Mouse (Mus musculus) brain, embryonic 14.5 days (tissue): ENCODE measurements around the gene Dnmt3b.

ENCODE experiments used
- CTCF ChIP-seq: fragments of 200-500 bp; IDR thresholded peaks from 2 replicates; pipeline ENCODE4 v1.5.1; 2012; ENCODE audit warnings: inconsistent platforms, mild to moderate bottlenecking, moderate library complexity, borderline replicate concordance; ENCODE audit not compliant: insufficient read depth, insufficient read length; ENCODE audit errors: extremely low read depth
- POLR2A ChIP-seq: fragments of 200-500 bp; IDR thresholded peaks from 2 replicates; pipeline ENCODE4 v1.6.1; 2012; ENCODE audit warnings: mild to moderate bottlenecking, inconsistent platforms, borderline replicate concordance; ENCODE audit not compliant: poor library complexity, insufficient read depth, insufficient read length, severe bottlenecking; ENCODE audit errors: extremely low read depth

DNA sequence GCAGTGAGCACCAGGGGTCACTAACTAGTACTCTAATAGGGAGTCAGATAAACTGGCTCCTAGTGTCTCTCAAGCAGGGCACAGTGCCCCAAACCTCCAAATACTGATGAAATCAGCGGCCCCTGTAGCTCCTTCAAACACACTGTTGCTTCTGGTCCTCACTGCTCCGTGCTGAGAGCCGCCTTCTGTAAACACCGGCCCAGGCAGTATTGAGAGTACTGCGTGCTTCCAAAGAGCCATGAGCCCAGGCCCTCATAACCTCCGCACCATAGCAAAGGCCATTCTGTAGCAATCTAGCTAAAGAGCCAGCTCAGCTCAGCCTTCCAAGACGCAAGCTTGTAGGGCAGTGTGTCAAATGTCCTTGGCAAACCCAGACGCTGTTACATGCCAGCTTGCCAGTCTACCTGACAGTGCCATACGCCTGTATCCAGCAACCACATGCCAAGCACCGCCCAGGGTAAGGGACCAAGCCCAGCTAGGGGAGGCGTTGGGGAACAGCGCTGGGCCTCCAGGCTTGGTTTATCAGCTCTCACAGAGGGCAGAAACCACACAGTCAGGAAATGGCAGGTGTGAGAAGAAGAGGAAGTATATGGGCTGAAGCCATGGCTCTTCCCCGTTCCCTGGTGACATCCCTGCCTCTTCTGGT lies 41.3 kb upstream of the Dnmt3b start:
- no peak for TF ChIP-seq POLR2A
- TF ChIP-seq CTCF, result no peak
